Mouse (Mus musculus) liver, embryonic 14.5 days (tissue): ENCODE measurements around the gene Gm21985.
"Not testable (repeated sequence)": the region's sequence is repeated elsewhere in the genome, so short reads cannot be mapped to it uniquely, and the experiment has no call there.

Source experiments
- CTCF ChIP-seq: IDR thresholded peaks from 2 replicates; pipeline ENCODE4 v1.5.1; 2016; ENCODE audit warnings: antibody characterized with exemption, low read depth, control low read depth
- EP300 ChIP-seq: IDR thresholded peaks from 2 replicates; pipeline ENCODE4 v1.6.1; 2016; ENCODE audit warnings: antibody characterized with exemption, low read depth

GRCm38 (mm10) chr2:112448046-112448445, 181.9 kb downstream of the Gm21985 start:
- not testable (repeated sequence) for TF ChIP-seq CTCF, EP300
